Mouse (Mus musculus) MEL (cell line): ENCODE results near the gene Olfr561. TPM values are rescaled to one million over a fixed set of nuclear protein-coding genes. Genes with fewer than 3 reads are reported as not detected.

Experiments used
- DNase-seq: peaks from one replicate; pipeline ENCODE4 v3.0.0; 2011; ENCODE audit warnings: low read depth, low spot score
- H3K27ac ChIP-seq: 2 replicates; pipeline ENCODE4 v1.5.1; 2012; ENCODE audit warnings: low read depth, mild to moderate bottlenecking, control low read depth, low read length, moderate library complexity; ENCODE audit not compliant: control insufficient read depth
- H3K27me3 ChIP-seq, 2 experiments: fragments of 150-350 bp in 1 of 2; sonication (generic) in 1 of 2; 2 replicates each; pipeline ENCODE4 v1.6.1; 2012; ENCODE audit warnings: low read length in 2 of 2, mild to moderate bottlenecking in 2 of 2, improper control_type of control experiment in 1 of 2, moderate library complexity in 1 of 2; ENCODE audit not compliant: insufficient read depth in 2 of 2, control insufficient read depth in 1 of 2
- H3K36me3 ChIP-seq, 2 experiments: 2 replicates each; pipeline ENCODE4 v1.6.1; 2012 to 2014; ENCODE audit warnings: low read length in 2 of 2, improper control_type of control experiment in 1 of 2, inconsistent platforms in 1 of 2, mild to moderate bottlenecking in 1 of 2; ENCODE audit not compliant: insufficient read depth in 2 of 2, control insufficient read depth in 1 of 2
- H3K4me1 ChIP-seq, 2 experiments: fragments of 150-350 bp in 1 of 2; sonication (generic) in 1 of 2; 2 replicates each; pipeline ENCODE4 v1.6.1; 2012; ENCODE audit warnings: low read length in 2 of 2, improper control_type of control experiment in 1 of 2, mild to moderate bottlenecking in 1 of 2; ENCODE audit not compliant: insufficient read depth in 2 of 2, control insufficient read depth in 1 of 2
- H3K4me3 ChIP-seq, 2 experiments: fragments of 150-350 bp in 1 of 2; sonication (generic) in 1 of 2; 2 replicates each; pipeline ENCODE4 v1.5.1; 2012; ENCODE audit warnings: low read depth in 2 of 2, low read length in 2 of 2, mild to moderate bottlenecking in 2 of 2, moderate library complexity in 2 of 2, control low read depth in 1 of 2, improper control_type of control experiment in 1 of 2; ENCODE audit not compliant: control insufficient read depth in 1 of 2, insufficient read depth in 1 of 2
- H3K79me2 ChIP-seq: 2 replicates; pipeline ENCODE4 v1.6.1; 2012; ENCODE audit warnings: mild to moderate bottlenecking, low read length, moderate library complexity; ENCODE audit not compliant: control insufficient read depth, poor library complexity, insufficient read depth
- H3K9ac ChIP-seq: 2 replicates; pipeline ENCODE4 v1.6.1; 2012; ENCODE audit warnings: low read depth, mild to moderate bottlenecking, control low read depth, low read length, moderate library complexity; ENCODE audit not compliant: control insufficient read depth, poor library complexity, severe bottlenecking
- H3K9me3 ChIP-seq: fragments of 150-350 bp; sonication (generic); replicated peaks from 2 replicates; pipeline ENCODE4 v1.6.1; 2012; ENCODE audit warnings: mild to moderate bottlenecking, low read length, improper control_type of control experiment, moderate library complexity; ENCODE audit not compliant: insufficient read depth
- BHLHE40 ChIP-seq: IDR thresholded peaks from 2 replicates; pipeline ENCODE4 v1.6.1; 2012; ENCODE audit warnings: low read depth, mild to moderate bottlenecking, inconsistent platforms, low read length, improper control_type of control experiment, borderline replicate concordance
- CHD1 ChIP-seq: IDR thresholded peaks from 2 replicates; pipeline ENCODE4 v1.6.1; 2012; ENCODE audit warnings: low read depth, mild to moderate bottlenecking, inconsistent platforms, low read length, improper control_type of control experiment
- CTCF ChIP-seq, 3 experiments: IDR thresholded peaks in 2 of 3; conservative IDR thresholded peaks in 1 of 3; 2 replicates each; pipeline ENCODE4 v1.5.1; 2011 to 2012; ENCODE audit warnings: low read length in 3 of 3, low read depth in 2 of 3, mild to moderate bottlenecking in 2 of 3, improper control_type of control experiment in 1 of 3, inconsistent platforms in 1 of 3, mixed read lengths in 1 of 3, moderate library complexity in 1 of 3; ENCODE audit not compliant: control insufficient read depth in 1 of 3, insufficient read depth in 1 of 3, poor library complexity in 1 of 3, severe bottlenecking in 1 of 3
- ETS1 ChIP-seq: IDR thresholded peaks from 2 replicates; pipeline ENCODE4 v1.6.1; 2012; ENCODE audit warnings: low read depth, mild to moderate bottlenecking, inconsistent platforms, low read length, improper control_type of control experiment, moderate library complexity
- GABPA ChIP-seq: IDR thresholded peaks from 2 replicates; pipeline ENCODE4 v1.6.1; 2012; ENCODE audit warnings: low read depth, mild to moderate bottlenecking, inconsistent platforms, low read length, improper control_type of control experiment, moderate library complexity
- GATA1 ChIP-seq: IDR thresholded peaks from 2 replicates; pipeline ENCODE4 v1.6.1; 2011; ENCODE audit warnings: low read depth, low read length, improper control_type of control experiment
- MAFK ChIP-seq: IDR thresholded peaks from 2 replicates; pipeline ENCODE4 v1.6.1; 2011; ENCODE audit warnings: low read depth, mild to moderate bottlenecking, low read length, improper control_type of control experiment, borderline replicate concordance
- MAX ChIP-seq: IDR thresholded peaks from 2 replicates; pipeline ENCODE4 v1.6.1; 2011; ENCODE audit warnings: low read length, improper control_type of control experiment
- MYB ChIP-seq: IDR thresholded peaks from 2 replicates; pipeline ENCODE4 v1.6.1; 2011; ENCODE audit warnings: mild to moderate bottlenecking, low read depth, low read length, improper control_type of control experiment
- RAD21 ChIP-seq: IDR thresholded peaks from 2 replicates; pipeline ENCODE4 v1.6.1; 2011; ENCODE audit warnings: mild to moderate bottlenecking, low read depth, low read length, improper control_type of control experiment
- RCOR1 ChIP-seq: IDR thresholded peaks from 2 replicates; pipeline ENCODE4 v1.6.1; 2012; ENCODE audit warnings: low read depth, mild to moderate bottlenecking, inconsistent platforms, low read length, improper control_type of control experiment
- SIN3A ChIP-seq: IDR thresholded peaks from 2 replicates; pipeline ENCODE4 v1.6.1; 2012; ENCODE audit warnings: low read length, improper control_type of control experiment, inconsistent platforms
- SMC3 ChIP-seq: IDR thresholded peaks from 2 replicates; pipeline ENCODE4 v1.6.1; 2011; ENCODE audit warnings: low read depth, low read length, improper control_type of control experiment
- TAL1 ChIP-seq: IDR thresholded peaks from 2 replicates; pipeline ENCODE4 v1.6.1; 2012; ENCODE audit warnings: mild to moderate bottlenecking, inconsistent platforms, low read length, moderate library complexity, mixed read lengths
- UBTF ChIP-seq: IDR thresholded peaks from 2 replicates; pipeline ENCODE4 v1.6.1; 2012; ENCODE audit warnings: low read depth, mild to moderate bottlenecking, inconsistent platforms, low read length, improper control_type of control experiment, moderate library complexity, borderline replicate concordance; ENCODE audit not compliant: insufficient read depth
- USF1 ChIP-seq: IDR thresholded peaks from 2 replicates; pipeline ENCODE4 v1.6.1; 2014; ENCODE audit warnings: low read depth, mild to moderate bottlenecking, inconsistent platforms, low read length, improper control_type of control experiment, moderate library complexity
- ZC3H11A ChIP-seq: IDR thresholded peaks from 2 replicates; pipeline ENCODE4 v1.6.1; 2012; ENCODE audit warnings: low read depth, mild to moderate bottlenecking, inconsistent platforms, low read length, improper control_type of control experiment
- polyA plus RNA-seq, 2 experiments: library from polyadenylated mRNA; stranded (reverse) in 1 of 2; unstranded in 1 of 2; fragments of >175 nt in 1 of 2; fragments of >200 nt in 1 of 2; gene quantifications; 2 replicates each; pipeline versions ENCODE4 v1.2.1 to v1.2.4; 2012; ENCODE audit warnings: low replicate concordance in 2 of 2, low read depth in 1 of 2; ENCODE audit not compliant: insufficient read length in 2 of 2, insufficient read depth in 1 of 2, missing spikeins in 1 of 2
- total RNA-seq: library from RNA; depleted of rRNA; stranded (reverse); fragments of 300-350 nt; gene quantifications from 2 replicates; pipeline ENCODE4 v1.2.3, GENCODE M21; 2012

The Olfr561 gene
- total and polyA plus RNA-seq, 3 experiments, result not detected

DNA sequence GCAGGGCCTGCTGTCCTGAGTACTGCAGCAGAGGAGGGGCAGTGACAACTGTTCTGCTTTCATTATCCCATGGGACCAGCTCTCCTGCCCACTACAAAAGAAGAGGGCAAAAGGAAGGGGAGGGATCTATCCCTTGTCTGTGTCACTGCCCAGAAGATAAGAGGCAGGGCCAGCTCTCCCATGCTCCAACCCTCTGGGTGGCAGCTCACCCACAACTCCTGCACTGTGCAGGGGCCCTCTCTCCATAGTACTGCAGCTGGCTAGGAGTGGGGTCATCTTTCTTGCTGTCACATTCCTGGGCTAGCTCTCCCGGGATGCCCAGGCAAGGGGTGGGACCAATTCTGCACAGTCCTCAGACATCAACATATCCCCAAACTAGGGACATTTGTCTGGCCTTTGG is 37.2 kb upstream of the Olfr561 start:
- TF ChIP-seq GATA1 (no peak), TAL1 (no peak), RCOR1 (no peak), MYB (no peak), SMC3 (no peak), UBTF (no peak), CTCF (IDR thresholded peaks at IDR 0.05 in 2 of 3, conservative IDR thresholded peaks at IDR 0.05 in 1 of 3; ENCODE audit: control insufficient read depth in 1 of 3, insufficient read depth in 1 of 3, low read depth in 2 of 3, low read length in 3 of 3, poor library complexity in 1 of 3, severe bottlenecking in 1 of 3) (no peak), SIN3A (no peak), MAFK (no peak), ETS1 (no peak), USF1 (no peak), RAD21 (no peak), GABPA (no peak), BHLHE40 (no peak), ZC3H11A (no peak)
- Histone ChIP-seq H3K27me3 (no peaks in the 10 kb centered on the region), H3K27ac (no peak overlapping the region), H3K79me2 (no peaks in the 10 kb centered on the region), H3K4me3 (no peak overlapping the region), H3K9me3 (no peaks in the 10 kb centered on the region), H3K4me1 (no peaks in the 10 kb centered on the region), H3K9ac (no peak overlapping the region), H3K36me3 (no peaks in the 10 kb centered on the region)
- DNase-seq, result no peak

DNA sequence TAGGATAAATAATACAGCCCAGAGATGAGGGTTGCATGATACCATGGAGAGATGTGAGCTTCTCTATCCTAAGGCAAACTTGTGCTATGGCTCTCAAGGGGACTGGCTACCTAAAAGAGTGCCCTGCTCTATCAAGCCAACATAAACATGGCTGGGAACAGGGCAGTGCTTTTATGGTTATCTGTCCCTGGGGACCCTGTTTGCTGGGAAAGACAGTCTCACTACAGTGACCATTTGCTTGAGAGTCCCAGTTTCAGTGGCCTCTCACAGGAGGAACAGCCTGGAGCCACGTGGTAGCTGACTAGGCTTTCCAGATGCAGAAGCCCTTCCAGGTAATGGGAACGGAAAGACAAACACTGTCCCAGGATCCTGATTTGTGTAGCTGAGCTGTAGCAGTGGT is 33.3 kb upstream of the Olfr561 start:
- Histone ChIP-seq H3K27me3 (no peaks in the 10 kb centered on the region), H3K79me2 (no peaks in the 10 kb centered on the region), H3K27ac (no peak overlapping the region), H3K36me3 (no peaks in the 10 kb centered on the region), H3K9ac (no peak overlapping the region), H3K9me3 (no peaks in the 10 kb centered on the region), H3K4me3 (no peak overlapping the region), H3K4me1 (no peaks in the 10 kb centered on the region)
- TF ChIP-seq MAX, result no peak
- no peak for DNase-seq

GRCm38 (mm10) chr7:102752086-102752485 is 18.9 kb upstream of the Olfr561 start:
- Histone ChIP-seq H3K79me2 (no peaks in the 10 kb centered on the region), H3K36me3 (no peaks in the 10 kb centered on the region), H3K4me3 (no peak overlapping the region), H3K9ac (no peak overlapping the region), H3K9me3 (no peaks in the 10 kb centered on the region), H3K4me1 (no peaks in the 10 kb centered on the region), H3K27ac (no peak overlapping the region), H3K27me3 (no peaks in the 10 kb centered on the region)
- DNase-seq, result peak; percentile 3
- peak in 1 of 3 experiments; percentile 16; a peak in 1 of 6 replicates for TF ChIP-seq CTCF (IDR thresholded peaks at IDR 0.05 in 2 of 3, conservative IDR thresholded peaks at IDR 0.05 in 1 of 3; ENCODE audit: control insufficient read depth in 1 of 3, insufficient read depth in 1 of 3, low read depth in 2 of 3, low read length in 3 of 3, poor library complexity in 1 of 3, severe bottlenecking in 1 of 3)
- no peak for TF ChIP-seq CHD1
